Mouse (Mus musculus) intestine, embryonic 16.5 days (tissue): ENCODE measurements around the gene Erc1. TPM values are rescaled to one million over a fixed set of nuclear protein-coding genes. Genes with fewer than 3 reads are reported as not detected.

Experiments
- ATAC-seq: fragments of 200-750 bp; cut with Nextera tagmentation; 2 replicates; pipeline ENCODE4 v1.8.0; 2017; ENCODE audit warnings: moderate TSS enrichment, moderate library complexity
- H3K27ac ChIP-seq: fragments of 300-500 bp; sonication (generic); 2 replicates; pipeline ENCODE4 v1.5.1; 2014; ENCODE audit warnings: mild to moderate bottlenecking, low read length
- H3K27me3 ChIP-seq: fragments of 300-500 bp; sonication (generic); replicated peaks from 2 replicates; pipeline ENCODE4 v1.6.1; 2014; ENCODE audit warnings: low read length, control low read depth, mixed read lengths; ENCODE audit not compliant: control insufficient read depth, insufficient read depth
- H3K36me3 ChIP-seq: fragments of 300-500 bp; sonication (generic); 2 replicates; pipeline ENCODE4 v1.6.1; 2014; ENCODE audit warnings: low read length, control low read depth; ENCODE audit not compliant: control insufficient read depth, insufficient read depth
- H3K4me1 ChIP-seq: fragments of 300-500 bp; sonication (generic); 2 replicates; pipeline ENCODE4 v1.6.1; 2014; ENCODE audit warnings: low read length, control low read depth, mixed read lengths; ENCODE audit not compliant: control insufficient read depth, insufficient read depth
- H3K4me2 ChIP-seq: fragments of 300-500 bp; sonication (generic); 2 replicates; pipeline ENCODE4 v1.6.1; 2014; ENCODE audit warnings: low read depth, low read length, control low read depth
- H3K4me3 ChIP-seq: fragments of 300-500 bp; sonication (generic); 2 replicates; pipeline ENCODE4 v1.5.1; 2014; ENCODE audit warnings: mild to moderate bottlenecking, low read length
- H3K9ac ChIP-seq: fragments of 300-500 bp; sonication (generic); 2 replicates; pipeline ENCODE4 v1.6.1; 2014; ENCODE audit warnings: low read depth, low read length
- H3K9me3 ChIP-seq: fragments of 300-500 bp; sonication (generic); 2 replicates; pipeline ENCODE4 v1.6.1; 2016; ENCODE audit warnings: low read length, control low read depth; ENCODE audit not compliant: control insufficient read depth
- WGBS: fragments of 180-500 bp; shearing (Covaris S2); extraction: QIAGEN DNeasy Blood & Tissue Kit; methylation state at CpG from one replicate; pipeline ENCODE4 v1.1.7; 2014; 5-methylcytosine and 5-hydroxymethylcytosine counted together
- polyA plus RNA-seq: library from polyadenylated mRNA; unstranded; fragments of >200 nt; fragmentation: Nextera tagmentation; extraction: Ambion mirVana; gene quantifications from 2 replicates; pipeline ENCODE4 v1.2.1, GENCODE M21; 2015

Gene Erc1
- polyA plus RNA-seq, 1 experiment from 2014 or later: 8.0 TPM

DNA sequence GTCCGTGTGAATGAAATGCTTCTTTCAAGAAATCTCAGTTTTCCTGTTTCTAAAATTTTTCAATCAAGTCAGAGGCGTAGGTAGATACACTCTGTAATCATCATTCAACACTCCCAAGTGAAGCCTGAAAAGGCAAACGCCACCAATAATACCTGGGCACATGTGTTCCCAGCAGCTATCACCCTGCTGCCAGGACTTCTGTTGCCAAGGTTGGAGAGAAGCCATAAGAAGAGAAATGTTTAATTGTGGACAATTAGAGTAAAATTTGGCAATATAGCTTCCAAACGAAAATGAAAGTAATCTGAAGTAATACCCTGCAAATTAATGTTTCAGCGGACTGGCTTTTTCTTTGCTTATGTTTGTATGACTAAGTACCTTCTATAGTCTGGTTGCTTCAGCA lies 140.1 kb downstream of the Erc1 start:
- no peaks in the 10 kb centered on the region for H3K36me3 ChIP-seq
- no peak overlapping the region for H3K27ac ChIP-seq
- no peak overlapping the region for H3K9ac ChIP-seq
- ATAC-seq: no peak
- H3K9me3 ChIP-seq: no peaks in the 10 kb centered on the region
- no peaks in the 10 kb centered on the region for H3K27me3 ChIP-seq
- WGBS: 85% methylated on average over 5 of the region's 5 CpGs
- no peaks in the 10 kb centered on the region for H3K4me1 ChIP-seq
- H3K4me3 ChIP-seq: no peak overlapping the region
- H3K4me2 ChIP-seq: no peak overlapping the region

GRCm38 (mm10) chr6:119704899-119705298 lies 143.1 kb downstream of the Erc1 start:
- no peak overlapping the region for H3K27ac ChIP-seq
- no peak overlapping the region for H3K4me3 ChIP-seq
- WGBS: 79% methylated on average over 2 of the region's 2 CpGs
- H3K9me3 ChIP-seq: no peaks in the 10 kb centered on the region
- H3K4me1 ChIP-seq: no peaks in the 10 kb centered on the region
- no peaks in the 10 kb centered on the region for H3K36me3 ChIP-seq
- H3K4me2 ChIP-seq: no peak overlapping the region
- H3K9ac ChIP-seq: no peak overlapping the region
- ATAC-seq: no peak
- no peaks in the 10 kb centered on the region for H3K27me3 ChIP-seq

- 92% methylated on average over 5 of the region's 5 CpGs for WGBS
- Histone ChIP-seq H3K36me3 (0 out of 2 replicates have a peak, but pooled peaks cover 3% of the 10 kb centered on the region), H3K9ac (no peak overlapping the region), H3K4me3 (no peak overlapping the region), H3K4me1 (no peaks in the 10 kb centered on the region), H3K9me3 (no peaks in the 10 kb centered on the region), H3K4me2 (no peak overlapping the region), H3K27ac (no peak overlapping the region), H3K27me3 (no peaks in the 10 kb centered on the region)
- no peak for ATAC-seq
Observed at GRCm38 (mm10) chr6:119692754-119693153, 155.2 kb downstream of the Erc1 start.

DNA sequence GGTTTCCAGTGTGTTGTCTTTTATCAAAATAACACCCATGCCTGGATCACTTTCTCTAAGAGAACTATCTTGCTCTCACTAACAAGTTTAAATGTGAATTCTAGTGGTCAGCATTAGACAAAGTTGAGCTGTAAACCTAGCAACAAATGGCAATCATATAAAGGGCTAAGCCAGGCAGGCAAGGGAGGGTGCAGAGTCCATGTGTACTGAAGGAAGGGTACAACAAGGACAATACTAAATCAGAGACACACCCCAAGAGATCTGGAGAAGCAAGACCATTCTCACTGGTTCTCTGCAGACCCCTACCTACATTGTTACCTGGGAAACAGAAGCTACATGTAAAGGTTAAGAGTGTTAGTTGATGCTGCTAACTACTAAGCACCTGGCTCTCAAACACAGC lies 161.5 kb downstream of the Erc1 start:
- no peaks in the 10 kb centered on the region for H3K9me3 ChIP-seq
- H3K36me3 ChIP-seq: 0 out of 2 replicates have a peak, but pooled peaks cover 3% of the 10 kb centered on the region
- H3K4me2 ChIP-seq: no peak overlapping the region
- H3K4me1 ChIP-seq: peaks cover 3% of the 10 kb centered on the region; the same call in 1 of the 2 replicates
- H3K9ac ChIP-seq: no peak overlapping the region
- H3K27me3 ChIP-seq: no peaks in the 10 kb centered on the region
- H3K27ac ChIP-seq: no peak overlapping the region
- H3K4me3 ChIP-seq: no peak overlapping the region
- peak; percentile 90 for ATAC-seq

DNA sequence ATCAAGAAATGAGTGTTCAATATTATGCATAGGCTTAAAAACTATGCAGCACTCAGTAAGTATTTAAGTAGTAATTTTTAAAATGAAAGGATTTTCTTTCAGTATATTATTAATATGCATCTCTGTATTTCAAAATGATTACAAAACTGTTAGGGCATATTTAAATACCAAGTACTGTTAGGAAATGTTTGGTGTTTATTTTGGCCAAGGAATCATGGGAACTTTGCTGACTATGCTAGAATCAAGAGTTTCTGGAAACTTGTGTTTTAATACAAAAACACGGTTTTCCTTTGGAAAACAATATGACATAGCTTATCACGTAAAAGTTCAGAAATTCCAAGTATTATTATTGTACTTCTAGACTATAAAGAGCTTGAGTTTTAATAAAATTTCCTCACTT lies 167.2 kb downstream of the Erc1 start:
- Histone ChIP-seq H3K27me3 (no peaks in the 10 kb centered on the region), H3K27ac (no peak overlapping the region), H3K9ac (no peak overlapping the region), H3K9me3 (no peaks in the 10 kb centered on the region), H3K4me1 (no peaks in the 10 kb centered on the region), H3K36me3 (no peaks in the 10 kb centered on the region), H3K4me3 (no peak overlapping the region), H3K4me2 (no peak overlapping the region)
- 90% methylated on average over 2 of the region's 2 CpGs for WGBS
- ATAC-seq: no peak

- Histone ChIP-seq H3K4me3 (no peak overlapping the region), H3K9me3 (no peaks in the 10 kb centered on the region), H3K9ac (no peak overlapping the region), H3K36me3 (no peaks in the 10 kb centered on the region), H3K4me2 (no peak overlapping the region), H3K27me3 (no peaks in the 10 kb centered on the region), H3K27ac (no peak overlapping the region), H3K4me1 (no peaks in the 10 kb centered on the region)
- no peak for ATAC-seq
- 94% methylated on average over 7 of the region's 7 CpGs for WGBS
Observed at GRCm38 (mm10) chr6:119674811-119675209, 173.2 kb downstream of the Erc1 start.

DNA sequence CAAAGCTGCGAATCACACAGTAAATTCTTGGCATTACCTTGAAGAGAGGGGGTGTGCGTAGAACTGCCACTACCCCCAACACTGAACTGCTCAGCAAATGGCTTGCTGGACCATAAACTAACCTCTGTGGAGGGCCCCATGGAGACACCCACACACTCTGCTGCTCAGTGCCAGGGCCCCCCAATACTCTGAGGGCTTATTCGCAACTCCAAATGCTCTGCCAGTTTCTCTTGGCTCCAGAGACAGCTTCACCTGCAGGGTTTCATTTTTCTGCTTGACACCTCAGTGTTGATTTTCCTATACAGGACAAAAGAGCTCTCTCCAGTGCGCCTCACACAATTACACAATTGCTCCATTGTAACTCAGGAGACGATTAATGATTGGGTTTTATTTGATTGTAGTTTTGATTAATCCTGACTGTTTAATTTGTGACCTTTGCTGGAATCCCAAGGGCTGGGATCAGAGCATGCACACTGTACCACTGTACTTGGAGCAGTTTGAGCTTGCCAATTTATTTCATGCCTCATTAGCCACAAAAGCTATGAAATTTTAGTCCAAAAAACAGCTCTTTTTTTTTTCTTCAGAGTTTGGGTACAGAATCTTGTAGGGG lies 173.7 kb downstream of the Erc1 start:
- Histone ChIP-seq H3K4me3 (no peak overlapping the region), H3K27ac (no peak overlapping the region), H3K4me2 (no peak overlapping the region), H3K27me3 (no peaks in the 10 kb centered on the region), H3K9me3 (no peaks in the 10 kb centered on the region), H3K9ac (no peak overlapping the region), H3K4me1 (peaks cover 2% of the 10 kb centered on the region; the same call in 1 of the 2 replicates), H3K36me3 (no peaks in the 10 kb centered on the region)
- no peak for ATAC-seq
- WGBS: 82% methylated on average over 5 of the region's 5 CpGs

- Histone ChIP-seq H3K4me3 (no peak overlapping the region), H3K36me3 (no peaks in the 10 kb centered on the region), H3K9ac (no peak overlapping the region), H3K9me3 (no peaks in the 10 kb centered on the region), H3K27ac (no peak overlapping the region), H3K4me2 (no peak overlapping the region), H3K4me1 (peaks cover 2% of the 10 kb centered on the region; the same call in 1 of the 2 replicates), H3K27me3 (no peaks in the 10 kb centered on the region)
- ATAC-seq: no peak
- WGBS: 39% methylated on average over 3 of the region's 3 CpGs
Observed at GRCm38 (mm10) chr6:119669746-119670145, 178.2 kb downstream of the Erc1 start.

DNA sequence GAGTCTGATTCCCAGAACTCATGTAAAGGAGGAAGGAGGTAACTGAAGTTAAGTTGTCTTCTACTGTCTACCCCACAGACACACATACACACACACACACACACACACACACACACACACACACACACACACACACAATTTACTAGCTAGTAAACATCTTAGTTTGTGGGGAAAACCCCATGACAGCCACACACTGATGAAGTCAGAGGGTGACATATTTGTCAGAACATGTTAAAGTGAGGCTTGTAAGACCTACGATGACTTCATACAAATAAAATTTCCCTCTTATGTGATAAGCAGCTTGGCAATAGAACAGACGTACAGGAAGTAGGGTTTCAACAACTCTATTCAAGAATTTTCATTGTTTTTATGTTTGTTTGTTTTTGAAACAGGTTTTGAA lies 185.0 kb downstream of the Erc1 start:
- 67% methylated on average over 2 of the region's 2 CpGs for WGBS
- Histone ChIP-seq H3K9ac (no peak overlapping the region), H3K9me3 (no peaks in the 10 kb centered on the region), H3K27ac (no peak overlapping the region), H3K27me3 (no peaks in the 10 kb centered on the region), H3K4me3 (no peak overlapping the region), H3K36me3 (no peaks in the 10 kb centered on the region), H3K4me2 (no peak overlapping the region), H3K4me1 (no peaks in the 10 kb centered on the region)
- no peak for ATAC-seq

GRCm38 (mm10) chr6:119661081-119661493 lies 186.9 kb downstream of the Erc1 start:
- no peak for ATAC-seq
- H3K36me3 ChIP-seq: no peaks in the 10 kb centered on the region
- H3K27me3 ChIP-seq: no peaks in the 10 kb centered on the region
- H3K9me3 ChIP-seq: no peaks in the 10 kb centered on the region
- no peak overlapping the region for H3K27ac ChIP-seq
- no peaks in the 10 kb centered on the region for H3K4me1 ChIP-seq
- H3K9ac ChIP-seq: no peak overlapping the region
- no peak overlapping the region for H3K4me2 ChIP-seq
- H3K4me3 ChIP-seq: no peak overlapping the region
- 64% methylated on average over 3 of the region's 3 CpGs for WGBS
